Mouse (Mus musculus): ENCODE measurements around the gene Tenm2.

The Tenm2 gene

GRCm38 (mm10) chr11:36365067-36365466 lies 870.7 kb downstream of the Tenm2 start:
- no peak for DNase-seq (ENCODE audit: extremely low spot score, low spot score)

DNA sequence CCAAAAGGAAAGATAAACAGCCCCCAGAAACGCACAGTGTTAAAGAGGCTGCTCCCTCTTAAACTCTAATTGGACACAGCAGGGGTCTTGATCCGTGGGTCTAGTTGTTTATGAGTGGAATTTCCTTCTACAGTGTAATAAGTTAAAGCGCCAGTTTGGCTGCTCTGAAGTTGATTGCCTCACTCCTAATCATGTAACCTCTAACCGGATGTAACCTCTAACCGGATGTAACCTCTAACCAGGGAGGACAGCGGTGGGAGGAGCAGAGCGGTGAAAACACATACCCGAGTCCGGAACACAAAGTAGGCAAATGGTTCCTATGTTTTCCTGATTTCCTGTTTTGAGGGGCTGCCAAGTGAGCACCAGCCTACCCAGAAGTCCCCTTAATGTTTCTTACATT lies 871.3 kb downstream of the Tenm2 start:
- DNase-seq (ENCODE audit: extremely low spot score, low spot score) = no peak

- DNase-seq (ENCODE audit: extremely low spot score, low spot score) = no peak
These were observed 873.2 kb downstream of the Tenm2 start for GRCm38 (mm10) chr11:36362514-36362913.

DNA sequence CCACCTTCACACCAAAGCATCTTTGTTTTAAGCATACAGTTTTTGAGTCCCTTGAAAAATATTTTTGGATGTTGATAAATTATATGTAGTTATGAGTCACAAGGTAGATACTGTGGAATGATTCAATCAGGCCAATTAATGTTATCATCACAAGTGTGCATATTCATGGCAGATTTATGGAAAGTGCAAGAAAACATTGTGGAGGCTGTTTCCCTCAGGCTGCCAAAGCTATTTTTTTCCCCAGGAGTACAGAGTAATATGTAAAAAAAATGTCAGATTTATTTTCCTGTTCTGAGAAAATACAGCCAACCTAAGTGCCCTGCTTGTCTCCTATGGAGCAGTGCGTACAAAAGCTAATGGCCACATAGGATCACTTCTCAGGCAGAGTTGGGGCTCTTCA lies 882.5 kb downstream of the Tenm2 start:
- no peak for DNase-seq (ENCODE audit: extremely low spot score, low spot score)

GRCm38 (mm10) chr11:36351752-36352151 lies 884.0 kb downstream of the Tenm2 start:
- DNase-seq (ENCODE audit: extremely low spot score, low spot score) = no peak

DNA sequence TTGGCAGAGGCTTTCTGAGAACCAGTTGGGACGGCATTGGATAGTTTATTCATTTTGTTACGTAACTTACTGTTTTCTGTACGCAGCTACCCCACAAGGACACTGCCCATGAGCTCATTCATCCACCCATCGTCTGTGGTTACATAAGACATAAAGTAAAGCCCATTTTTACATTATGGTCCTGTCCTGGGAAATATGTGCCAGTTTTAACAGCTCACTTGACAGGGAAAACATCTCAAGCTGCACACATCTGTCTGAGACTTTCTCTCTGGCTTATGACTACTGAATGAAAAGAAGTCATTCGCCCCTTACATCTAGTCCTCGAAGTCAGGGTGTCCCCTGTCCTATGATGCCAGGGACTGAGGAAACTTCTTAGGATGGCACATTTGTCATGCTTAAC lies 884.4 kb downstream of the Tenm2 start:
- DNase-seq (ENCODE audit: extremely low spot score, low spot score) = no peak

DNA sequence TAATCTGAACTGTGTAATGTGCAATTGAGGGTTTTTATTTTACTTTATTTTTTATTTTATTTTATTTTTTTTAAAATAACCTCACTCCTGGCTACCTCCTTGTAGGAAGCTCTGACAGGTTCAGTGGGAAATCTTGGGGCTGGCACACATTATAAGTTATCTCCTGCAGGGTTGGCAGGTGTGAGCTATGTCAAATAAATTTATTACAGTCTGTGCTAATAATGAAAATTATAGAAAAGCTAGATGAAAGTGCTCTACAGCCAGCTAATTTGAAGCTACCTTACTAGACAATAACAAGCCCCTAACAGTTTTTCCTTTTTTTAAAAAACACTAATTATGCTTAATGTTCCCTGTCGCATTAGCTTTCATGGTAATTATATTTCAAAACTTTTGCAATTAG lies 885.5 kb downstream of the Tenm2 start:
- DNase-seq (ENCODE audit: extremely low spot score, low spot score) = no peak

- no peak for DNase-seq (ENCODE audit: extremely low spot score, low spot score)
These were observed 885.9 kb downstream of the Tenm2 start for GRCm38 (mm10) chr11:36349856-36350255.

DNA sequence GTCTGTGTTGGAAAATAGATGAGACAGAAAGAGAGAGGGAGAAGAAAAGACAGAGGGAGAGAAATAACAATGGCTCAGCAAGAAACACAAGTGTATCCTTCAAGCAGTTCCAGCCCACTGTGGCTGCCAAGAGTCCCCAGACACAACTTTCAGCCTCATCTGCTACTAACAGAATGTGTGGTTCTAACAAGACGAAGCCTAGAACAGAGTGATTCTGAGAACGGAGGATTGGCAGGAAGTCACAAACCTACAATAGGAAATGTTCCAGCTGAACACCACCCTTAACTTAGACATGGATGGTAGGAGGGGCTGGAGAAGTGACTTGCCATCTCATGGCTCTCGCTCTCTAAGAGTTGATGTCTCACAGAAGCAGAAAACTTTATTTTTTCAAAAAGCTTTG lies 894.0 kb downstream of the Tenm2 start:
- no peak for DNase-seq (ENCODE audit: extremely low spot score, low spot score)

GRCm38 (mm10) chr11:36338424-36338823 lies 897.3 kb downstream of the Tenm2 start:
- DNase-seq (ENCODE audit: extremely low spot score, low spot score) = no peak

GRCm38 (mm10) chr11:36337063-36337462 lies 898.7 kb downstream of the Tenm2 start:
- no peak for DNase-seq (ENCODE audit: extremely low spot score, low spot score)

- DNase-seq (ENCODE audit: extremely low spot score, low spot score) = no peak
These were observed 900.6 kb downstream of the Tenm2 start for GRCm38 (mm10) chr11:36335147-36335546.

GRCm38 (mm10) chr11:36334100-36334735 lies 901.5 kb downstream of the Tenm2 start:
- peak; percentile 30 for DNase-seq (ENCODE audit: extremely low spot score, low spot score)

DNA sequence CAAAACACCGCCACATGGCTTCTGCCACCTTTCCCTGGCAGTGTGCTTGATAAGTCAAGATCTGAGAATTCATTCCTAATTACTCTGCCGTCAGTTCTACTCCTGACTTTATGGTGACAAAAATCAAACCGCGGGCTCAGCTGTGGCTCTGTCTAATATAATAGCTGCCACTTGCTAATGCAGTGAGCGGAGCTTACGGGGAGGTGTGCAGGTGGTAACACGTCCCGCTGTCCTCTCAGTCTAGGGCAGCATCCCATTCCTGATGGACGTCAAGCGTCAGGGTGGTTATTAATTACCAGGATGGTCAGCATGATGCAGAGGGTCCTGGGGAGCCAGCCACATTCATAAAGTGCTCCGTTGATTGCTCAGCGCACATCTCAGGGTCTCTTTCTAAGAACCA lies 903.5 kb downstream of the Tenm2 start:
- DNase-seq (ENCODE audit: extremely low spot score, low spot score) = no peak

- DNase-seq (ENCODE audit: extremely low spot score, low spot score) = no peak
These were observed 904.2 kb downstream of the Tenm2 start for GRCm38 (mm10) chr11:36331408-36332178.

GRCm38 (mm10) chr11:36327243-36327642 lies 908.5 kb downstream of the Tenm2 start:
- no peak for DNase-seq (ENCODE audit: extremely low spot score, low spot score)

GRCm38 (mm10) chr11:36309317-36309716 lies 926.4 kb downstream of the Tenm2 start:
- no peak for DNase-seq (ENCODE audit: extremely low spot score, low spot score)

GRCm38 (mm10) chr11:36307276-36307675 lies 928.5 kb downstream of the Tenm2 start:
- DNase-seq (ENCODE audit: extremely low spot score, low spot score) = no peak

DNA sequence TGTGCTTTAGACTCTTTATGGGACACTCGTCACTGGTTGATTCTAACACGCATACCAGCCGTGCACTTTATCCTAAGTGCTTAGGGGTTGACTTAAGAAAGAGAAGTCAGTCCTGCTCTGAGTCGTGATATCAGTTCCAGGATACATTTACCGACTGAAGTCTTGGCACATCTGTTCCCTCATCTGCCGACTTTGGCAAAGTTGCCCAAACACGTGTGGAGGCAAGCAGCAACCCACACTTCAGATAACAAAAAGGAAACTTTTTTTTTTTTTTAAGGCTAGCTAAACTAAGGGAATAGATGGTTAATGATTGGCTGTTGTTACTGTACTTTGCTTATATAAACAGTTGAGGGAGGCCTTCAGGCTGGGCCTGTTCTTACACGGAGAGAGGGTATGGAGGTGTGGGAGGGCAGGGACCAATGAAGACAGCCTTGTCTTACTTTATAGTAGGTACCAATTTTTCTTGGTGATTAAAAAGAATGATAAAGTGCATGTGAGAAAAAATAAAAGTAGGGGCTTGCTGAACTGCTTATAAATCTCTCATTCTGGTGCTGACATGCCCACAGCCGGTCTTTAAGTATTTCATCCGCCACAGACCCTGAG lies 930.3 kb downstream of the Tenm2 start:
- no peak for DNase-seq (ENCODE audit: extremely low spot score, low spot score)

GRCm38 (mm10) chr11:36302913-36303371 lies 932.8 kb downstream of the Tenm2 start:
- no peak for DNase-seq (ENCODE audit: extremely low spot score, low spot score)

- no peak for DNase-seq (ENCODE audit: extremely low spot score, low spot score)
These were observed 933.7 kb downstream of the Tenm2 start for GRCm38 (mm10) chr11:36302096-36302495.

DNA sequence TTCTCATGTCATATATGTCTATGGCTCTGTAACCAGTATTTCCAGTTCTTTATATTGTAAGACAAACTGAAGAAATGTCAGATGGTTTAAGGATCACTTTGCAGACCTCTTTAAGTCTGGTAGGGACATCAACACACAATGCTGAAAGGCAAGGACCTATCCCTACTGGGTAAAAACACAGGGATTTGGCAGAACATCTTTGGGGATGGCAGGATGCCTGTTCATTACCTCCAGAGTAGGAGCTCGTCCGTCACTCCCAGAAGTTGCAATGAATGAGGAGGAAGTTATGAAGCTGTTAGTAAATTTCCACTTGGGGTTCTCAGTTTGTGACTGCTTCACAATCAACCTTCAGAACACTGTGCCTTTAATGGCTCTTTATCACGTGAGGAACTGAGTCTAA lies 939.2 kb downstream of the Tenm2 start:
- DNase-seq (ENCODE audit: extremely low spot score, low spot score) = no peak

DNA sequence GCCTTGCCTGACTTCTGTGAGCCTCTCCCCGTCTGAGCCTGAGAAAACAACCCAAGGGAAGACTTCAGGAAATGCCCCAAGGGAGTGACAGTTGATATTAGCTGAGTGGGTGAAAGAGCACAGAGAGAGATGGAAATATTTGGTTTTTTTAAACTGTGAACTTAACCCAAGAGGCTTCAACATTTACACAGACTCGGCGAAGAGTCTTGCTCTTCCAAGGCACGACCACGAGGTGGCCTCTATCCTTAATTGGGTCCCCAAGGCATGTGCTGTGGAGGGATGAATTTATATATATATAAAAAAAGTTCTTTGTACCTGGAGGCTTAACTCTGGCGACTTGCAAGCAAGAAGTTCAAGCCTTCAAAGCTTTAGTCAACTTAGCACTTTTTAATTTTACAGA lies 943.6 kb downstream of the Tenm2 start:
- DNase-seq (ENCODE audit: extremely low spot score, low spot score) = no peak
